Mouse (Mus musculus): ENCODE measurements around the gene Cntn4. TPM values are rescaled to one million over a fixed set of nuclear protein-coding genes. Genes with fewer than 3 reads are reported as not detected.
"Not testable (repeated sequence)": the region's sequence is repeated elsewhere in the genome, so short reads cannot be mapped to it uniquely, and the experiment has no call there.

Gene Cntn4
- polyA plus RNA-seq, 1 experiment from 2014 or later = 2.0 TPM

- no peaks in the 10 kb centered on the region for H3K4me1 ChIP-seq (ENCODE audit: control insufficient read depth, insufficient read depth, low read length)
- H3K27ac ChIP-seq (ENCODE audit: low read depth, low read length) = no peak overlapping the region
- H3K27me3 ChIP-seq (ENCODE audit: control insufficient read depth, insufficient read depth, low read length) = no peaks in the 10 kb centered on the region
- H3K4me2 ChIP-seq = no peak overlapping the region
- no peaks in the 10 kb centered on the region for H3K9me3 ChIP-seq (ENCODE audit: control insufficient read depth, low read length)
- DNase-seq (ENCODE audit: low spot score, missing footprints) (peak; percentile 69), ATAC-seq (ENCODE audit: low FRiP score) (no peak)
- no peak overlapping the region for H3K4me3 ChIP-seq (ENCODE audit: low read depth, low read length)
- no peak overlapping the region for H3K9ac ChIP-seq (ENCODE audit: low read length)
- H3K36me3 ChIP-seq (ENCODE audit: control insufficient read depth, insufficient read depth, low read length) = no peaks in the 10 kb centered on the region
- 69% methylated on average over 1 of the region's 1 CpGs for WGBS
These were observed 652.2 kb downstream of the Cntn4 start for GRCm38 (mm10) chr6:106329636-106330035.

DNA sequence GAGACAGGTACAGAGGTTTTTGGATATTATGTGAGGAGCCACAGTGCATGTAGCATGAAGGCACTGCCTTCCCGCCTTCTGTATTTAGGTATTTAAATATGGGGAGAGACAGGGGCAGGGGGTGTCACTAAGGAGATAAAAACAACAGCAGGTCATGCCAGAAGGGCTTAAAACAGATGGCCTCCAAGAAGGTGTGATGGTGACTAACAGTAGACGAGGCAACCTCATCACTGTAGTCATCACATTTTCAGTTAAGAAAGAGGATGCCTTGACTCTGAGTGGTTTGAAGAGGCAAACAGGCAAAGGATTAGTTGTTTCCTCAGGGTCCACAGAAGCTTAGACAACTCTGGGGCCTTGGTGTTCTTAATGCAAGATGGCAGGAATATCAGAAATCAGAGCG is 655.0 kb downstream of the Cntn4 start:
- Histone ChIP-seq H3K36me3 (ENCODE audit: control insufficient read depth, insufficient read depth, low read length) (no peaks in the 10 kb centered on the region), H3K9ac (ENCODE audit: low read length) (no peak overlapping the region), H3K27ac (ENCODE audit: low read depth, low read length) (no peak overlapping the region), H3K4me2 (no peak overlapping the region), H3K4me1 (ENCODE audit: control insufficient read depth, insufficient read depth, low read length) (no peaks in the 10 kb centered on the region), H3K27me3 (ENCODE audit: control insufficient read depth, insufficient read depth, low read length) (no peaks in the 10 kb centered on the region), H3K9me3 (ENCODE audit: control insufficient read depth, low read length) (no peaks in the 10 kb centered on the region), H3K4me3 (ENCODE audit: low read depth, low read length) (no peak overlapping the region)
- ATAC-seq (ENCODE audit: low FRiP score) (no peak), DNase-seq (ENCODE audit: low spot score, missing footprints) (no peak)
- WGBS = 89% methylated on average over 3 of the region's 3 CpGs

DNA sequence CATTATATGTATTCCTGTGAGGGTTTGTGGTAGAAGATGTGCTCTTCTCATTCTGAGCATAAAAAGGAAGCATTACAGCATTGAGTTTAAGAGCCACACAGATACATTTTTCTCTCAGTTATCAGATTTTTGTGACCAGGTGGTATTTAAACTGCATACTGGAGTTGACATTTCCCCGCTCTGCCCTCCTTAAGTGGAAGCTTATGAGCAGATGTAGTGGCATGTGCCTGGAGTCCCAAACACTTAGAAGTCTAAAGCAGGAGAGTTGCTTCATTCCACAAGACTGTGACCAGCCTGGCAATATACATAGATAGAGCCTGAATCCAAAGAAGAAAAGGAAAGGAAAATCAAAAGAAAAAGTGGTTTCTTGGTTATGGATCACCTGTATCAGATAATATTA is 655.5 kb downstream of the Cntn4 start:
- H3K9me3 ChIP-seq (ENCODE audit: control insufficient read depth, low read length) = no peaks in the 10 kb centered on the region
- no peaks in the 10 kb centered on the region for H3K27me3 ChIP-seq (ENCODE audit: control insufficient read depth, insufficient read depth, low read length)
- ATAC-seq (ENCODE audit: low FRiP score) (no peak), DNase-seq (ENCODE audit: low spot score, missing footprints) (no peak)
- no peaks in the 10 kb centered on the region for H3K4me1 ChIP-seq (ENCODE audit: control insufficient read depth, insufficient read depth, low read length)
- no peak overlapping the region for H3K9ac ChIP-seq (ENCODE audit: low read length)
- no peaks in the 10 kb centered on the region for H3K36me3 ChIP-seq (ENCODE audit: control insufficient read depth, insufficient read depth, low read length)
- H3K4me2 ChIP-seq = no peak overlapping the region
- H3K27ac ChIP-seq (ENCODE audit: low read depth, low read length) = no peak overlapping the region
- 88% methylated on average over 1 of the region's 1 CpGs for WGBS
- no peak overlapping the region for H3K4me3 ChIP-seq (ENCODE audit: low read depth, low read length)

GRCm38 (mm10) chr6:106335066-106335465 is 657.6 kb downstream of the Cntn4 start:
- no peaks in the 10 kb centered on the region for H3K9me3 ChIP-seq (ENCODE audit: control insufficient read depth, low read length)
- H3K4me2 ChIP-seq = no peak overlapping the region
- DNase-seq (ENCODE audit: low spot score, missing footprints) (no peak), ATAC-seq (ENCODE audit: low FRiP score) (no peak)
- no peaks in the 10 kb centered on the region for H3K27me3 ChIP-seq (ENCODE audit: control insufficient read depth, insufficient read depth, low read length)
- WGBS = 43% methylated on average over 1 of the region's 1 CpGs
- H3K4me3 ChIP-seq (ENCODE audit: low read depth, low read length) = no peak overlapping the region
- H3K27ac ChIP-seq (ENCODE audit: low read depth, low read length) = no peak overlapping the region
- no peaks in the 10 kb centered on the region for H3K4me1 ChIP-seq (ENCODE audit: control insufficient read depth, insufficient read depth, low read length)
- no peaks in the 10 kb centered on the region for H3K36me3 ChIP-seq (ENCODE audit: control insufficient read depth, insufficient read depth, low read length)
- H3K9ac ChIP-seq (ENCODE audit: low read length) = no peak overlapping the region

- ATAC-seq (ENCODE audit: low FRiP score) = no peak
- WGBS = 84% methylated on average over 3 of the region's 3 CpGs
These were observed 659.3 kb downstream of the Cntn4 start for GRCm38 (mm10) chr6:106336805-106337204.

GRCm38 (mm10) chr6:106337829-106338228 is 660.4 kb downstream of the Cntn4 start:
- Histone ChIP-seq H3K9me3 (ENCODE audit: control insufficient read depth, low read length) (no peaks in the 10 kb centered on the region), H3K4me2 (no peak overlapping the region), H3K27me3 (ENCODE audit: control insufficient read depth, insufficient read depth, low read length) (no peaks in the 10 kb centered on the region), H3K4me3 (ENCODE audit: low read depth, low read length) (no peak overlapping the region), H3K27ac (ENCODE audit: low read depth, low read length) (no peak overlapping the region), H3K4me1 (ENCODE audit: control insufficient read depth, insufficient read depth, low read length) (no peaks in the 10 kb centered on the region), H3K36me3 (ENCODE audit: control insufficient read depth, insufficient read depth, low read length) (no peaks in the 10 kb centered on the region), H3K9ac (ENCODE audit: low read length) (no peak overlapping the region)
- DNase-seq (ENCODE audit: low spot score, missing footprints) (no peak), ATAC-seq (ENCODE audit: low FRiP score) (no peak)

More at GRCm38 (mm10) chr6:106336805-106337204, 659.3 kb downstream of the Cntn4 start:
- Histone ChIP-seq H3K9me3 (ENCODE audit: control insufficient read depth, low read length) (no peaks in the 10 kb centered on the region), H3K9ac (ENCODE audit: low read length) (no peak overlapping the region), H3K4me1 (ENCODE audit: control insufficient read depth, insufficient read depth, low read length) (no peaks in the 10 kb centered on the region), H3K4me2 (no peak overlapping the region), H3K36me3 (ENCODE audit: control insufficient read depth, insufficient read depth, low read length) (no peaks in the 10 kb centered on the region), H3K27me3 (ENCODE audit: control insufficient read depth, insufficient read depth, low read length) (no peaks in the 10 kb centered on the region), H3K4me3 (ENCODE audit: low read depth, low read length) (no peak overlapping the region), H3K27ac (ENCODE audit: low read depth, low read length) (no peak overlapping the region)
- DNase-seq (ENCODE audit: low spot score, missing footprints) = no peak

DNA sequence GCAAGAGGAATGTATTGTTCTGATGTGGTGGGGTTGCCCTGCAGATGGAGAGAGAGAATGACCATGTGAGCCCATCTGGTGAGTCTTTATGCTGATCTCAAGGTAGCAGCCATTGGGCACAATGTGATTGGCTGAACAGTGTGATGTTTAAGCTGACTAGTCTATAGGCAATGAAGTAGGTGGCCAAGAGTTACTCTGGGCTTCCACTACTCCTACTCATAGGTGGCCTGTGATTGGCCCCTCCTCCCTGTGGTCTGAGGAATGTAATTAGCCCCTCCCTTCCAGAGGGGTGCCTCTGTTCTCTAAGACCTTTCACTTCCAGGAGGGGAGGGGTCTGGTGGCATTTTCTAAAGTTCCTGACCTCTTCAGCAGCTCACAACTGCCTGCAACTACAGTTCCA is 663.7 kb downstream of the Cntn4 start:
- H3K27ac ChIP-seq (ENCODE audit: low read depth, low read length) = no peak overlapping the region
- DNase-seq (ENCODE audit: low spot score, missing footprints) (no peak), ATAC-seq (ENCODE audit: low FRiP score) (peak; percentile 33; the same call in 1 of the 2 replicates)
- H3K4me2 ChIP-seq = no peak overlapping the region
- H3K9me3 ChIP-seq (ENCODE audit: control insufficient read depth, low read length) = no peaks in the 10 kb centered on the region
- H3K27me3 ChIP-seq (ENCODE audit: control insufficient read depth, insufficient read depth, low read length) = no peaks in the 10 kb centered on the region
- H3K9ac ChIP-seq (ENCODE audit: low read length) = no peak overlapping the region
- no peaks in the 10 kb centered on the region for H3K36me3 ChIP-seq (ENCODE audit: control insufficient read depth, insufficient read depth, low read length)
- no peak overlapping the region for H3K4me3 ChIP-seq (ENCODE audit: low read depth, low read length)
- no peaks in the 10 kb centered on the region for H3K4me1 ChIP-seq (ENCODE audit: control insufficient read depth, insufficient read depth, low read length)

DNA sequence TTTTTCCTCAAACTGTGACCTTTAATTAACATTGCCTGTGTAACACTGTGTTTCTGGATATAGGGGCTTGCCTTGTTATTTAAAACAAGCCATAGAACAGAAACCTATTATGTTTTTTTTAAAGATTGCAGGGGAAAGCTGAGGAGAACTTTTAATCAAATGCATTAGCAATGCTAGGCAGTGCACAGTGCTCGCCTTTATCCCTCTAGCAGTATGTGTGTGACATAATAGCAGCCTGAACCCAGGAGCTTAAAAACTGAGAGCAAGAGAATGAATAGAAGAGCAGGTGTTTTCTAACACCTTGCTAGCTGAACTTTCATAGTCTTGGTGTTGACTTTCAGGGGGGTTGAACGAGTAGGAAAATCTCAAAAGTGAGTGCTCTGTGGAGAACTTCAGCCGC is 672.6 kb downstream of the Cntn4 start:
- Histone ChIP-seq H3K4me3 (ENCODE audit: low read depth, low read length) (no peak overlapping the region), H3K4me1 (ENCODE audit: control insufficient read depth, insufficient read depth, low read length) (peaks cover 4% of the 10 kb centered on the region; the same call in 1 of the 2 replicates), H3K27ac (ENCODE audit: low read depth, low read length) (no peak overlapping the region), H3K9ac (ENCODE audit: low read length) (no peak overlapping the region), H3K9me3 (ENCODE audit: control insufficient read depth, low read length) (no peaks in the 10 kb centered on the region), H3K4me2 (no peak overlapping the region), H3K36me3 (ENCODE audit: control insufficient read depth, insufficient read depth, low read length) (no peaks in the 10 kb centered on the region), H3K27me3 (ENCODE audit: control insufficient read depth, insufficient read depth, low read length) (no peaks in the 10 kb centered on the region)
- ATAC-seq (ENCODE audit: low FRiP score) (no peak), DNase-seq (ENCODE audit: low spot score, missing footprints) (no peak)
- WGBS = 27% methylated on average over 3 of the region's 3 CpGs

- Histone ChIP-seq H3K4me1 (ENCODE audit: control insufficient read depth, insufficient read depth, low read length) (peaks cover 4% of the 10 kb centered on the region; the same call in 1 of the 2 replicates), H3K36me3 (ENCODE audit: control insufficient read depth, insufficient read depth, low read length) (no peaks in the 10 kb centered on the region), H3K4me3 (ENCODE audit: low read depth, low read length) (no peak overlapping the region), H3K9ac (ENCODE audit: low read length) (no peak overlapping the region), H3K4me2 (no peak overlapping the region), H3K27ac (ENCODE audit: low read depth, low read length) (no peak overlapping the region), H3K9me3 (ENCODE audit: control insufficient read depth, low read length) (no peaks in the 10 kb centered on the region), H3K27me3 (ENCODE audit: control insufficient read depth, insufficient read depth, low read length) (no peaks in the 10 kb centered on the region)
- 92% methylated on average over 2 of the region's 2 CpGs for WGBS
- no peak for ATAC-seq (ENCODE audit: low FRiP score)
- no peak for DNase-seq (ENCODE audit: low spot score, missing footprints)
These were observed 673.9 kb downstream of the Cntn4 start for GRCm38 (mm10) chr6:106351389-106351788.

- not testable (repeated sequence) for H3K9ac ChIP-seq (ENCODE audit: low read length); H3K27ac ChIP-seq (ENCODE audit: low read depth, low read length); H3K4me2 ChIP-seq; DNase-seq (ENCODE audit: low spot score, missing footprints); H3K4me3 ChIP-seq (ENCODE audit: low read depth, low read length); H3K9me3 ChIP-seq (ENCODE audit: control insufficient read depth, low read length); H3K36me3 ChIP-seq (ENCODE audit: control insufficient read depth, insufficient read depth, low read length); H3K4me1 ChIP-seq (ENCODE audit: control insufficient read depth, insufficient read depth, low read length); H3K27me3 ChIP-seq (ENCODE audit: control insufficient read depth, insufficient read depth, low read length); ATAC-seq (ENCODE audit: low FRiP score)
- 88% methylated on average over 2 of the region's 2 CpGs for WGBS
These were observed 681.3 kb downstream of the Cntn4 start for GRCm38 (mm10) chr6:106358801-106359200.

All from midbrain, embryonic 11.5 days (tissue).